Mouse (Mus musculus) layer of hippocampus, adult 9-10 months (tissue): ENCODE measurements around the gene Hspa8.
"Not testable (repeated sequence)": the region's sequence is repeated elsewhere in the genome, so short reads cannot be mapped to it uniquely, and the experiment has no call there.

ENCODE experiments used
- DNase-seq: peaks from one replicate; pipeline ENCODE4 v3.0.0; 2022; ENCODE audit warnings: low spot score

Hspa8 gene

GRCm38 (mm10) chr9:40800675-40801612 lies at the start of gene Hspa8:
Hspa8 (plus strand) TSS chr9:40800984.
- peak; percentile 98 for DNase-seq

- no peak for DNase-seq
Measured at GRCm38 (mm10) chr9:40751749-40752148, 49.0 kb upstream of the Hspa8 start.

- no peak for DNase-seq
Measured at GRCm38 (mm10) chr9:40756401-40756800, 44.4 kb upstream of the Hspa8 start.

GRCm38 (mm10) chr9:40757105-40757626 lies 43.6 kb upstream of the Hspa8 start:
- no peak for DNase-seq

- DNase-seq = peak; percentile 69
Measured at GRCm38 (mm10) chr9:40757685-40758270, 43.0 kb upstream of the Hspa8 start.

- no peak for DNase-seq
Measured at GRCm38 (mm10) chr9:40762354-40762753, 38.4 kb upstream of the Hspa8 start.

- no peak for DNase-seq
Measured at GRCm38 (mm10) chr9:40764887-40765580, 35.8 kb upstream of the Hspa8 start.

GRCm38 (mm10) chr9:40765581-40765940 lies 35.2 kb upstream of the Hspa8 start:
- DNase-seq = no peak

- DNase-seq = no peak
Measured at GRCm38 (mm10) chr9:40766058-40766605, 34.7 kb upstream of the Hspa8 start.

GRCm38 (mm10) chr9:40767946-40768345 lies 32.8 kb upstream of the Hspa8 start:
- no peak for DNase-seq

GRCm38 (mm10) chr9:40772246-40772645 lies 28.5 kb upstream of the Hspa8 start:
- DNase-seq = no peak

GRCm38 (mm10) chr9:40773142-40773541 lies 27.6 kb upstream of the Hspa8 start:
- DNase-seq = not testable (repeated sequence)

- DNase-seq = no peak
Measured at GRCm38 (mm10) chr9:40773869-40774268, 26.9 kb upstream of the Hspa8 start.

GRCm38 (mm10) chr9:40776044-40776443 lies 24.7 kb upstream of the Hspa8 start:
- DNase-seq = no peak

- no peak for DNase-seq
Measured at GRCm38 (mm10) chr9:40776459-40777248, 24.1 kb upstream of the Hspa8 start.

- no peak for DNase-seq
Measured at GRCm38 (mm10) chr9:40780111-40780510, 20.7 kb upstream of the Hspa8 start.

GRCm38 (mm10) chr9:40780892-40781725 lies 19.7 kb upstream of the Hspa8 start:
- DNase-seq = no peak

- DNase-seq = no peak
Measured at GRCm38 (mm10) chr9:40781726-40782581, 18.8 kb upstream of the Hspa8 start.

- DNase-seq = no peak
Measured at GRCm38 (mm10) chr9:40783641-40784373, 17.0 kb upstream of the Hspa8 start.
